Mouse (Mus musculus): ENCODE results near the gene Abtb2. TPM values are rescaled to one million over a fixed set of nuclear protein-coding genes. Genes with fewer than 3 reads are reported as not detected.

Gene Abtb2
- total RNA-seq, 2 experiments from 2014 or later: 21.9 to 24.4 TPM

GRCm38 (mm10) chr2:103714412-103714811, 148.3 kb downstream of the Abtb2 start:
- no peak for DNase-seq
- intact Hi-C loops (cut with DNase I): loop anchor here (10.0 kb wide), 1 partner anchor 260 kb away; no protein-coding TSS in a partner anchor

- intact Hi-C loops (cut with DNase I): loop anchor here (1.0 to 10.0 kb wide), 3 partner anchors 46 to 264 kb away; no protein-coding TSS in a partner anchor
- DNase-seq: peak; percentile 71 to 74
Observed at GRCm38 (mm10) chr2:103718594-103719291, 152.6 kb downstream of the Abtb2 start.

DNA sequence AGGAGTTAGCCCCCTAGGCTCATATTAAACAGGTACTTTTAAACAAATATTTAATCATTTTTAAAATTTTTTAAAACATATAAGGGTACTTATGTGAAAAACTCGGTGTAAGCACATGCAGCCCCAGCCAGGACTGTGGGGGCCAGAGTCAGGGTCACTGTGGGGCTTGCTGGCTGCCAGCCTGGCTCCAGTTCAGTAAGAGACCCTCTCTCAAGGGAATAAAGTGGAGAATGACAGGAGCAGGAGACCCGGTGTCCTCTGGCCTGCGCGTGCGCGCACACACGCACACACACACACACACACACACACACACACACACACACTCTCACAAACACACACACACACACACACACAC, 153.2 kb downstream of the Abtb2 start:
- no peak for DNase-seq
- intact Hi-C loops (cut with DNase I): loop anchor here (5.0 to 10.0 kb wide), 2 partner anchors 47 to 264 kb away; no protein-coding TSS in a partner anchor

DNA sequence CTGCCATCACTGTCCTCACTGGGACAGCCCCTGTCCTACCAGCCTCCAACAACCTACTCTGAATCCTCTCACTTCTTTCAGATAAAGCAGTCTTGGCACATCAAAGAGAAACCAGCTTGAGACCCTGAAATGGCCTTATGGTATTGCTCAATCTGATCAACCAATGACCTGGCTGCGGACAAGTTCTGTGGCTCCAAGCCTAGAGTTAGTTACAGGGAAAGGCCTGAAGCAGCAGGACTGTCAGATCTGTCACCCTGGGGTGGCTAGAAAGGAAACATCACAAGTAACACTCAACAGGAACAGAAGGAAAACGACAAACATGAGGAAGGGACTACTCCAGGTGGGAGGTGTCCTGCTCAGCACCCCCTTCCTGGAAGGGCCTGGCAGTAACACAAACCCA, 158.4 kb downstream of the Abtb2 start:
- intact Hi-C loops (cut with DNase I): no loop called here
- DNase-seq: no peak

- intact Hi-C loops (cut with DNase I): no loop called here
- no peak for DNase-seq
Observed at GRCm38 (mm10) chr2:103728027-103728540, 162.0 kb downstream of the Abtb2 start.

- intact Hi-C loops (cut with DNase I): no loop called here
Observed at GRCm38 (mm10) chr2:103730999-103731398, 164.9 kb downstream of the Abtb2 start.

DNA sequence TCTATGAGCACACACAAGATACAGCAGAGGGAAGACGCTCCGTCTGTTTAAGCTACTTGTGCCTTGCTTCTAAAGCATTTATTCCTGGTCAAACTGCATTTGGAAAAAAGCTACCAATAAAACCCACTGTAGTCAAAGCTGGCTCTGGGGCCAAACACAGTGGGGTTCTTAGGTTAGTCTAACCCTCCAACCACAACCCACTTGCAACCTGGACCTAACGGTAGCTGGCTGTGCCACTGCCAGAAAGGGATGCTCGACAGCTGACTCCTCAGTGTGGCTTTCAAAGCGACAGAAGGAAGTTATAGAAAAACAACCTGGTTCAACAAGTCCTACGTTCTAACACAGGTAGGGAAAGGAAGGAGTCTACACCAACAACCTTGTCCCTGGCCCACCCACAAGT, 165.3 kb downstream of the Abtb2 start:
- intact Hi-C loops (cut with DNase I): no loop called here
- no peak for DNase-seq

More at GRCm38 (mm10) chr2:103730999-103731398, 164.9 kb downstream of the Abtb2 start:
- DNase-seq: no peak

DNA sequence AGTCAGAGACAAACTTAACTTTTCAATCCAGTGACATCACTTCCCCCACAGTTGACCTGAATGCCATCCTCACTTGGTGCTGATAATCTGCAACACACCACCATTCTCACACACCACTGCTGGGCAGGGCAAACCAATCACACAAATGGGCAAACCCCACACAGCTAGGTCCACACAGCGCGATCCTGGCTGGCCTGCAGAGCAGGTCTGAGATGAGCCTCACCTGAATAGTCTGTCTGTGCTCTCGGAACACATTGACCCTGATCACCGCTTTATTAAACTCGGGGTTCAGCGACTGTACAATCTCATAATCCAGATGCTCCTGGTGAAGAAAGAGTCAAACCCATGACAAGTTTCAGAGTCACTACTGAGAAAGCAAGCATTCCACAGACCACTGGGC, 176.7 kb downstream of the Abtb2 start:
- no peak for DNase-seq
- intact Hi-C loops (cut with DNase I): no loop called here

DNA sequence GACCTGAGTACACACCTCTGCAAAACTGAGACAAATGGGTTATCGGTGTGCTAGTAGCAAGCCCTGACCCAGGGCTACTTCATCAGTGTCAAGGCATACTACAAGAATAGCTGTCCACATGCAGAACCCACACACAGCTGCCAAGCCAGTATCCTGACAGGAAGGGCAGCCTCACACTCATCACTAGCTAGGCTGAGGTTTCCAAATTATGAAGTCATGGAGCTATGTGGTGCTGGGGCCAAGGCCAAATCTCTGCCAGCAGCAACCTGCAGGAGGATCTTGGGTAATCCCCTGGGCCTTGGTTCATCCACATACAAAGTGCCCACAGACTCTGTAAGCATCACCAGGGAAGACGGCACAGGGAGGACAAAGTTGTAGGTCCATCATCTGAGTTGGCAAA, 177.4 kb downstream of the Abtb2 start:
- intact Hi-C loops (cut with DNase I): no loop called here
- peak; percentile 13 to 27 for DNase-seq

DNA sequence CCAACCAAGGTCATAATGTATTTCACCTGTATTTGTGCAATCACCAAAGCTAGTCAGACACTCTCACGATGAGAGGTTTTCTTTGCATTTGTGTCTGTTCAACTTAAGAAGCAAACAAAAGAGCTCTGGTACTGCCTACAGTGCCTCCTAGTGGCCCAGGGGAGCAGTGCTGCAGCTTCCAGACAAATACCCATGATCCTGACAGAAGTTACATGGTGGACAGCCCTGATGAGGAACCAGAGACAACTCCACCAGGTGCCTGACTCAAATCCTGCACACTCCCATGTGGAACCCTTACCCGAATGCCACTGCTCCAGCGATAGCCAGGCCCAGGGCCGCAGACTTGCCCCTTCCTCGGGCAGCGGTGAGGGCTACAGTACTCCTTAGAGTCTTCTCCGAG, 177.9 kb downstream of the Abtb2 start:
- intact Hi-C loops (cut with DNase I): loop anchor here (1.0 kb wide), 1 partner anchor 180 kb away; no protein-coding TSS in a partner anchor
- DNase-seq: peak; percentile 41 to 66

- intact Hi-C loops (cut with DNase I): no loop called here
- DNase-seq: no peak
Observed at GRCm38 (mm10) chr2:103745481-103745880, 179.4 kb downstream of the Abtb2 start.

- DNase-seq: no peak
- intact Hi-C loops (cut with DNase I): no loop called here
Observed at GRCm38 (mm10) chr2:103746096-103746495, 180.0 kb downstream of the Abtb2 start.

DNA sequence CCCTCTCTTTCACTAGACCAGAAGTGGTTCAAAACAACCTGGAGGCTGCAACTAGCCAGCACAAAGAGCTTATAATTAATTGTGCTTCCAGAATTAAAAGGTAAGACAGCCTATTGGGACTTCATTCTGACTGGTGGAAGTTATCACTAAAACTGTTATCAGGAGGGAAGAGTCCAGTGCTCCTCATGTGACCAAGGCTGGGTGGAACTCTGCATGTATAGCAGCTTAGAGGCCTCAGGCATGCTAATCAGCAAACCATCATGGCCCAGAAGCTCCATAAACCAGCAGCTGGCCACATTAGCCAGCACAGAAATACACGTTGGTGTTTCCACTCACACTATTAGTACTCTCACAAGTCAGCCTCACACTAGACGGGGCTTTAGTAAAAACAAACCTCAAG, 180.7 kb downstream of the Abtb2 start:
- intact Hi-C loops (cut with DNase I): no loop called here
- DNase-seq: no peak

DNA sequence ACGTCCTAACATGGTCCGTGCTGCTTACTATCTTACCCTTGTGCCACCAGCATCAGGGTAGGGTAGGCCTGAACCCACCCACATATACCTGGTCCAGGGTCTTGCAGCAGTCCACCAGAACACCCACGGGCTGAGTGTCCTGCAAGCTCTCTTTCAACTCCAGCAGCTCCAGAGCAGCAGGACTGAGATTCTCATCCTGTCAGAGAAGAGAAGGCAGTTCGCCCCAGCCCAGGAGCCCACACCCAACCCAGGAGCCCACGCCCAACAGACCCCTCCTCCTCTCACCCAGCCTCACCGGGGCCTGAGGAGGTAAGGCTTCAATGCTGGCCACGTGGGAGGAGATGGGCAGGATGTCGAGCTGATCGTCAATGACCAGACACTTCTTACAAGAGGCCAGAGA, 181.8 kb downstream of the Abtb2 start:
- intact Hi-C loops (cut with DNase I): no loop called here

GRCm38 (mm10) chr2:103749091-103749490, 183.0 kb downstream of the Abtb2 start:
- intact Hi-C loops (cut with DNase I): no loop called here
- DNase-seq: no peak

More for the DNA sequence above, 181.8 kb downstream of the Abtb2 start:
- no peak for DNase-seq

DNA sequence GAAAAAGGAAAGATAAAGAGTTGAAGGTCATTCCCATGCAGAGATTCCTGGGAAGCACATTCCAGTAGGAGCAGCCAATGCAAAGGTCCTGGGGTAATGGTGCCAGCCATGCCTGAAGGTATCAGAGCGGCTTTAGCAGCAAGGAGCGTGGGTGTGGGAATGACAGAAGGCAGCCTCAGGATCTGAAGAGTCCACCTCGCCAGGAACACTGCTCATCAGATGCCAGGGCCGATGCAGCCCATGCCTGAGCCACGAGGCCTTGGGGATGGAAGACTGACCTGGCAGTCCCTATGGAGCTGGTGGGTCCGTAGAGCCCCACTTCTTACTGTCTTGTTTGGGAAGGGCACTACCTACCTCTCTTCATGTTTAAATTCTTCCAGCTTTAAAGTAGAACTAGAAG, 185.7 kb downstream of the Abtb2 start:
- intact Hi-C loops (cut with DNase I): no loop called here
- DNase-seq: no peak

- intact Hi-C loops (cut with DNase I): no loop called here
- no peak for DNase-seq
Observed at GRCm38 (mm10) chr2:103754614-103755013, 188.5 kb downstream of the Abtb2 start.

DNA sequence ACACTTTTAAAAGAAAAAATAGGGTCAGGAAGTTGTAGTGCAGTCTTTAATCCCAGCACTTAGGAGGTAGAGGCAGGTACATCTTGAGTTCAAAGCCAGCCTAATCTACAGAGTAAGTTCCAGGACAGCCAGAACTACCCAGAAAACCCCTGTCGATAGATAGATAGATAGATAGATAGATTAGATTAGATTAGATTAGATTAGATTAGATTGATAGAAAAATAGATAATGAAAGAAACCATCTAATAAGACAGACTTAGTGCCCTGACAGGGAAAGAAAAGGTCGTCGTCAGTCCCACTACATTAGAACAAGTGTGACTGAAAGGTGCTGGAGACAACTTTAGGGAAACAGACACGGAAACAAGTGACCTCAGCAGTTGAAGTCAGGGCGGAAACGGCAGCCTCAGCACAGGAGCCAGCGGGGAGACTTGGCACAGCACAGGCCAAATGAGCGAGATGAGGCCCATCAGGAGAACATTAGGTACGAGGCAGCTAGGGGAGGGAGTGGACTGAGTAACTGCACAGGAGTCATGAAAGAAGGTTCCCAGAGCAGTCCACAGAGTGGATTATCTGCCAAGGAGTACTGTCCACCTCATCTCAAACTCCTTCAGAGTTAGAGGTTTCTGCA, 189.5 kb downstream of the Abtb2 start:
- no peak for DNase-seq
- intact Hi-C loops (cut with DNase I): no loop called here

GRCm38 (mm10) chr2:103760421-103760820, 194.3 kb downstream of the Abtb2 start:
- intact Hi-C loops (cut with DNase I): loop anchor here (5.0 kb wide), 2 partner anchors 212 to 273 kb away; partner anchors contain the start of gene Cat
- no peak for DNase-seq

GRCm38 (mm10) chr2:103760906-103761716, 195.0 kb downstream of the Abtb2 start, which contains the start of gene Nat10:
TSS of gene Nat10 (minus strand) at chr2:103761270.
- peak; percentile 98 to 99 for DNase-seq
- intact Hi-C loops (cut with DNase I): loop anchor here (1.0 to 5.0 kb wide), 3 partner anchors 36 to 274 kb away; partner anchors contain the start of genes Caprin1 and Cat

DNA sequence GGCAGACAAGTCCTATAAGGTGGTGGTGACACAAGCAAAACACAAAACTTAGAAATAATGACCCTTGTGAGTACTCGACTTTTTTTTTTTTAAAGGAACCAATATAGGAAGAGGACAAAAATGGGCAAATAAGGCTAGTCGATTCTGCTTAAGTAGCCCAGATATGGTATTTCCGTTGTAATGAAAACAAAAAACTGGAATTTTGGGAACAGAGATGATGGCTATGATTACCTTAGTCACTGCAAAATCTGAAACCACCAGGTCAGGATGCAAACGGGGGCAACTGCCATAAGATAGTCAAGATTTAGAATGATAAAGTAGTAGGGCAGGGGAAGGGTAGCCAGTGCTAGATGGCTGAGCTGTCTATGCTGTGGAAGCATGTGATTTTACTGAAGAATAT, 195.9 kb downstream of the Abtb2 start:
- DNase-seq: no peak
- intact Hi-C loops (cut with DNase I): loop anchor here (1.0 to 5.0 kb wide), 4 partner anchors 15 to 275 kb away; partner anchors contain the start of genes Caprin1 and Cat
